Mouse (Mus musculus) gastrocnemius, postnatal 4 days (tissue): ENCODE data around the gene Wdr49. TPM values are rescaled to one million over a fixed set of nuclear protein-coding genes. Genes with fewer than 3 reads are reported as not detected.

Experiments
- DNase-seq, 2 experiments: peaks; one replicate each; pipeline ENCODE4 v3.0.0; 2021 to 2022; ENCODE audit warnings: low spot score in 2 of 2, mixed read lengths in 2 of 2
- long read RNA-seq, 2 experiments: library from polyadenylated mRNA; stranded (forward); transcript quantifications; one replicate each; pipeline ENCODE4 v2.0.0; 2021
- total RNA-seq, 2 experiments: library from RNA; stranded (reverse); gene quantifications; 2 replicates each; pipeline ENCODE4 v1.2.3; 2021

Wdr49 gene
- not detected for total RNA-seq
- long read RNA-seq, experiment 1 = 0 reads
- long read RNA-seq, experiment 2 = 0 reads

GRCm38 (mm10) chr3:75482056-75482455 is at the start of gene Wdr49:
TSS of gene Wdr49 (minus strand) at chr3:75482156.
- DNase-seq = no peak

DNA sequence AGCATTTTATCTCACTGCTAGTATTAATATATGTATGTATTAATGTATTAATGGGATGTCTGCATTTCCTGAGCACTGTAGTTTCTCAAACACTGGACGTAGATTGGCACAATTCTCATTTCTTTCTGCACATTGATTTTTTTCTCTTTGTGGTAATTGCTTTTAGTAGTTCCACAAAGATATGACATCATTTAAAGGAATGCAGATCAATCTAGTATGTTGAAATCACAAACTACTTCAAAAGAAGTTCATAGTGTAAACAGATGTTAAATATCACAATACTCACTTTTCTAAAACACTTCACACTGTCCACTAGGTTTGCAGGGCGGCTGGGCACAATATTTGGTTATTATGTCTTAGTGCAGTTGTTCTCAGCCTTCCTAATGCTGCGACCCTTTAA is 49.1 kb upstream of the Wdr49 start:
- DNase-seq = no peak

DNA sequence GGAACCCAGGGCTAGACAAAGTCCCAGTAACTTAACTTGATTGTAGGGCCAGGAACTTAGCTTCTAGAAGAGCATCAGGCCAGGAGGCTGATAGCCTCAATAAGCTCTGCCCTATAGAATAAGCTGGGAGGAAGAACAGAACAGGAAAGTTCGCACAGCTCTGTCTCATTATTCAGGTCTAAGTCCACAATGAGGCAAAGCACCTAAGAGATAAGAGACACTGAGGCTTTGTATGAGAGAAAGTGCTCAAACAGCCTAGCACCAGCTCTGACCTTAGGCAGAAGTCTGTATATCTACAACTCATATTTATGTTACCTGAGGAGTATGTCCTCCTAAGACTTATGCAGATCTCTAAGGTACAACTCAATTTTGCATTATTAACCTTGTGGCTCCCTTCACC is 40.6 kb upstream of the Wdr49 start:
- no peak for DNase-seq

GRCm38 (mm10) chr3:75521314-75521713 is 39.4 kb upstream of the Wdr49 start:
- DNase-seq = no peak

GRCm38 (mm10) chr3:75517631-75518250 is 35.8 kb upstream of the Wdr49 start:
- DNase-seq = peak in 1 of 2 experiments; percentile 38

GRCm38 (mm10) chr3:75498961-75499960 is 17.3 kb upstream of the Wdr49 start:
- no peak for DNase-seq

DNA sequence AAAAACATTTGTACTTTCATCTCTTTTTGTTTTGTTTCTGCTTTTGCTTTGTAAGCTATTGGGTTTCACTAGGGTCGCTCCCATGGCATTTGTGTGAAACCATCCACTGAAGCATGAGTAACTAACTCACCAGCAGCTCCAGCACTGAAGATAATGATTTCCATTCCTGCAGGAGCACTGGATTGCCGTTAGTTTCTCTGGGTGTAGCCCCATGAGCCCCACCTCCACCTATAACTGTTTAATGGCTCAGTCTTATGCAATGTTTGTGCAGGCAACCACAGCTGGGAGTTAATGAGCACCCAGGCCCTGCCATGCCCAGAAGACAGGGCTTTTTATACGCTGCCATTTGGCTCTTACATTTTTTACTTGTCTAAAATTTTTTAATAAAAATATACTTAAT is 11.0 kb upstream of the Wdr49 start:
- no peak for DNase-seq

GRCm38 (mm10) chr3:75475106-75475505 is 6.8 kb downstream of the Wdr49 start:
- no peak for DNase-seq

- no peak for DNase-seq
These were observed 7.3 kb downstream of the Wdr49 start for GRCm38 (mm10) chr3:75474657-75475056.

- DNase-seq = no peak
These were observed 13.8 kb downstream of the Wdr49 start for GRCm38 (mm10) chr3:75468154-75468553.

DNA sequence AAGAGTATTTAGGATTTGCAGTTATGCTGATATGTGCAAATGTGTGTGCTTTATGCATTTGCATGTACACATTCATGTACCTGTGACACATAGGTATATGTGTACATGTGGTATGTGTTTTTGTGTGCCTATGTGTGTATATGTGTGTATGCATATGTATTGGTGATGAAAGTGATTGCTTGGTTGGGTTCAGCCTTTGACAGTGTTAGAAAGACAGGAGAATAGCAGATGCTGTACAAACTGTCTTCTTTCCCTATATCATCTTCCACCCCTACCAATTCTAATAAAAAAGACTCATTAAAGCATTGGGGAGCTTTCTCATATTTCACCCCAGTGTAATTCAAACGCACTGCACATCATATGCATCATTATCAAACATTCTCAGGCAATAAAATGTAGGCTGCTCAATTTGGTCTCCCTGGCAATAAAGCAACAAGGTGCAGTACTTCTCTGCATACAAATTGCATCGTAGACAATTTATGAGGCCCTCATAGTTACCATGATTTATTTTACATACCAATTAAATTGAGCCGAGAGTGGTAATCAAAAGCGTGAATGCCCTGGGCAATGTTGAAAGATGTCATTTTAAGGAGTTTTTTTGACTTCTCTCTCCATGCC is 51.3 kb downstream of the Wdr49 start:
- no peak for DNase-seq

- no peak for DNase-seq
These were observed 86.0 kb downstream of the Wdr49 start for GRCm38 (mm10) chr3:75395918-75396317.

DNA sequence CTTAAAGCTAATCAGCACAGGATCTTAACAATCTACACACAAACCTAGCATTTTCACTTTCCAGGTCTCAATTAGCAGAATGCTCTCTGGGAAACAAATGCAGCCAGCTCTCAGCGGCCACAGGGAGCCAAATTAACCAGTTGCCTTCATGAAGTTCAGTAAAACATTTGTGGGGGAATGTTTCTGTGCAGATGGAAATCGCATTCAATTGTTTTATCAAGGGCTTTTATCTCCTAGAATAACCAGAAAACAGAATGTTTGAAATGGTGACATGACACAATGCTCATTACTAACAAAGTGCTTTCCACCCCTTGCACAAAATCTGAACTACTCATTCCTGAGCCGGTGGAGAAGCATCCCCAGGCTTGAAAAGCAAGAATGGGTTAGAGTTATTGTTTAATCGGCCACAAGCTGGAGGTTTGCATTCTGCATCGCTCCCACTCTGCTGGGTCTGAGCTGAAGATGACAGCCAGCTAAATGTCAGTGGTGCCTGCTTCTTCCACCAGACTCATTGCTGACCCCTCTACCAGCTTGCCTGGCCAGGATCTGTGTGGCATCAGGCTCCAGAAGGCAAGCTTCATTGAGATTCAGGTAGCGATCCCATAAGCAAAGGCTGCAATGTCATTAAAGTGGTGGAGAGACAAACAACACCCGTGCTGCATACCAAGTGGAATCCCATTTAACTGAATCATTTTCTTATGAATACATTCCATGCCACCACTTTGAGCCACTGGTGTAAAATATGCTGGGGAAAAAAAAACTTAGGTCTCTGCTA is 86.6 kb downstream of the Wdr49 start:
- DNase-seq = no peak

DNA sequence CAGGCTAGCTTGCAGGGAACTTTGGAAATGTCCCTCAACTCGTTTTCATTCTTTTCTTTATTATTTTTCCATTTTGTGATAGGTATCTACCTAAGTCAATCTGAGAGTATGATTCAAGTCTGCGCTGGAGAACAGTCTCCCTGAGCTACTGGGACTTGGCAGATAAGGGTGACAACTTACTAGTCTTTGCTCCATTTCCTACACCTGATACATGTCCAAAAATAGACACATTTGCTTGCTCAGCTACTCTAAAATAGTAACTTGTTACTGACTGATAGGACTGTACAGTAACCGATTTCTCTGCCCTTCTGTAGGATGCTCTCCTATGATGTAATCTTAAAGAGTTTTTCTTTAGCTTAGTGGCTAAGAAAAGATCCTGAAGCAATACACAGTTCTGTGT is 87.5 kb downstream of the Wdr49 start:
- no peak for DNase-seq

GRCm38 (mm10) chr3:75381776-75382175 is 100.2 kb downstream of the Wdr49 start:
- DNase-seq = no peak

GRCm38 (mm10) chr3:75353972-75354371 is 128.0 kb downstream of the Wdr49 start:
- DNase-seq = no peak

DNA sequence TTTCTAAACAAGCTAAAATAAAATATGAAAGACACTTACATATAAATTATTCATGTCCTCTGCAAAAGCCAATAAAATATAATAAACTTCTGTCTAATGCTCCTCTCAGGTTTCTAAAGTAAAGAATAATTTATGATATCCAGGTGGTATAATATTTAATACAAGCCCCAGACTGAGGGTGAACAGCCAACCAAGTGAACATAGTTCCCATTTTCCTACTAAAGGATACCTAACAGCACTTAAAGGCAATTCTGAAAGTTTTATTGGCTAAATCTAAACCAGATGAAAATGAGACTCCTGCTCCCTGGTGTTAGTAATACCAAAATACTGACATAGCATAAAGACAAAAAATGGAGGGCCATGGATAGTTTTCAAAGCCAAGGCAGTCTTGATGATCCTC is 144.8 kb downstream of the Wdr49 start:
- no peak for DNase-seq

DNA sequence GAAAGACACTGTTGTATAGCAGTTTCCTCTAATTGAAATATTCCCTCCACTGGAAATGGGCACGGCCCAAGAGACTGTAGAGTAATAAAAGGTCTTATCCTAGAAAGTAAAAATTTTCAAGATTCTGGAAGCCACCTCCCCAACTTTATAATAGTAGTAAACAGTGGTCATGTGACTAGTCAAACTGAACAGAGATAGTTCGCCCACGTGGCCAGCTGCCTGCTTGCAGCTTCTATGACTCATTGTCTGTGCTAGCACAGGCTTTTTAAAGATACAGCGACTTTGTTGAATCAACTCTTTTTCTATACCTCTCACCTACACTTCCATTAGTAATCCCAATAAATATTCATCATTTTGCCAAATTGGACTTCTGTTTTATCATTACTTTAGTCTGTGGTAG is 161.0 kb downstream of the Wdr49 start:
- no peak for DNase-seq

- no peak for DNase-seq
These were observed 173.1 kb downstream of the Wdr49 start for GRCm38 (mm10) chr3:75308861-75309260.

DNA sequence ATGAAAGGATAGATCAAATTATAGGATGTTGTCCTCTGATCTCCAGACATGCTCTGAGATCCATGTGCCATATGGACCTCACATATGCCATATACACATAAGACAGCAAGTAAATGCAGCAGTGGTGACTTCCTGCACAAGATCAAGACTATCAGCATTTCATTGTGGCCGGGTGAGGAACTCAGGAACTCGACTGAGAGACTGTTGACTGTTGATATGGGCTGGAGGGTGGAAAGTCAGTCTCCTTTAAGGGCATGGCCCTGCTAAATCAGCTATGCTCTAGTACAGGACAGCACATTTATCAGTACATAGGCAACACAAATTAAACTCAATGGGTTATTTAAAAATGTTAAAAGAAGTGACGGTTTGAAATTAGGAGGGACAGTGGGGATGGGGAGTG is 173.7 kb downstream of the Wdr49 start:
- no peak for DNase-seq

GRCm38 (mm10) chr3:75305584-75305983 is 176.4 kb downstream of the Wdr49 start:
- no peak for DNase-seq
